ENCODE assay signal across 28 mouse cellular contexts in genomic region chr10:71082986-71083385, GRCm38 (mm10).
DNase-seq lines count a peak whose midpoint lies in the region; ATAC-seq and TF ChIP-seq lines count a peak whose summit lies in the region.
"Had no signal": no experiment of that assay in that cellular context is flagged by ENCODE, and none has a peak within 500 bp of the region (broad histone marks: within the 10 kb centered on the region; RNA-seq: fewer than 3 reads in every experiment).

No protein-coding gene starts in this region.

- H3K27me3 ChIP-seq in midbrain, embryonic 11.5 days (ENCODE audit: control insufficient read depth, insufficient read depth, low read length): no peaks in the 10 kb centered on the region
- no peaks in the 10 kb centered on the region for H3K27me3 ChIP-seq in midbrain, embryonic 15.5 days (replicated peaks)
- no peaks in the 10 kb centered on the region for H3K27me3 ChIP-seq in limb, embryonic 14.5 days (ENCODE audit: control insufficient read depth, insufficient read depth, low read length)
- H3K27me3 ChIP-seq: forebrain, embryonic 15.5 days; hindbrain, embryonic 13.5 days; midbrain, embryonic 12.5 days; neural tube, embryonic 13.5 days; stomach, embryonic 15.5 days had no signal

- no peak for TF ChIP-seq POLR2A in limb, embryonic 14.5 days (IDR thresholded peaks at IDR 0.05; ENCODE audit: borderline replicate concordance, extremely low read depth, insufficient read depth, insufficient read length)

- no peak overlapping the region for H3K4me3 ChIP-seq in midbrain, embryonic 11.5 days (ENCODE audit: low read depth, low read length)
- H3K4me3 ChIP-seq in midbrain, embryonic 15.5 days: no peak overlapping the region
- H3K4me3 ChIP-seq in limb, embryonic 14.5 days (replicated peaks; ENCODE audit: low read length): no peak overlapping the region
- H3K4me3 ChIP-seq: forebrain, embryonic 15.5 days; hindbrain, embryonic 13.5 days; midbrain, embryonic 12.5 days; neural tube, embryonic 13.5 days; stomach, embryonic 15.5 days had no signal

- WGBS in midbrain, embryonic 11.5 days: 81% methylated on average over 6 of the region's 6 CpGs
- 81% methylated on average over 6 of the region's 6 CpGs for WGBS in midbrain, embryonic 15.5 days
- 86% methylated on average over 6 of the region's 6 CpGs for WGBS in limb, embryonic 14.5 days

- no peaks in the 10 kb centered on the region for H3K9me3 ChIP-seq in midbrain, embryonic 11.5 days (ENCODE audit: control insufficient read depth, low read length)
- H3K9me3 ChIP-seq in midbrain, embryonic 15.5 days: no peaks in the 10 kb centered on the region
- H3K9me3 ChIP-seq in limb, embryonic 14.5 days (ENCODE audit: control insufficient read depth, low read length): no peaks in the 10 kb centered on the region
- H3K9me3 ChIP-seq: forebrain, embryonic 15.5 days; hindbrain, embryonic 13.5 days; midbrain, embryonic 12.5 days; neural tube, embryonic 13.5 days; stomach, embryonic 15.5 days had no signal

- no peak overlapping the region for H3K27ac ChIP-seq in midbrain, embryonic 11.5 days (ENCODE audit: low read depth, low read length)
- no peak overlapping the region for H3K27ac ChIP-seq in midbrain, embryonic 15.5 days
- H3K27ac ChIP-seq in limb, embryonic 14.5 days (replicated peaks; ENCODE audit: low read depth, low read length): 0 out of 2 replicates have a peak overlapping the region, but pooled peaks have one; percentile 6
- H3K27ac ChIP-seq: forebrain, embryonic 15.5 days; hindbrain, embryonic 13.5 days; kidney, postnatal 0 days; midbrain, embryonic 12.5 days; neural tube, embryonic 13.5 days; stomach, embryonic 15.5 days had no signal

- intact Hi-C loops in left cerebral cortex, postnatal 36 days (cut with DNase I): no loop called here

- no peak overlapping the region for H3K4me2 ChIP-seq in midbrain, embryonic 11.5 days
- no peak overlapping the region for H3K4me2 ChIP-seq in midbrain, embryonic 15.5 days
- no peak overlapping the region for H3K4me2 ChIP-seq in limb, embryonic 14.5 days (replicated peaks; ENCODE audit: low read depth, low read length, severe bottlenecking)
- H3K4me2 ChIP-seq: forebrain, embryonic 15.5 days; hindbrain, embryonic 13.5 days; liver, embryonic 11.5 days; midbrain, embryonic 12.5 days; neural tube, embryonic 13.5 days; stomach, embryonic 15.5 days had no signal

- no peaks in the 10 kb centered on the region for H3K36me3 ChIP-seq in midbrain, embryonic 11.5 days (ENCODE audit: control insufficient read depth, insufficient read depth, low read length)
- H3K36me3 ChIP-seq in midbrain, embryonic 15.5 days (replicated peaks): no peaks in the 10 kb centered on the region
- H3K36me3 ChIP-seq in limb, embryonic 14.5 days (ENCODE audit: control insufficient read depth, insufficient read depth, low read length): no peaks in the 10 kb centered on the region
- H3K36me3 ChIP-seq: forebrain, embryonic 15.5 days; hindbrain, embryonic 13.5 days; midbrain, embryonic 12.5 days; neural tube, embryonic 13.5 days; stomach, embryonic 15.5 days had no signal

- peak; percentile 15 for DNase-seq in gastrocnemius, postnatal 25 days
- no peak for DNase-seq in gastrocnemius, postnatal 4 days (ENCODE audit: low spot score in 2 of 2)
- peak; percentile 77 for DNase-seq in midbrain, embryonic 11.5 days (ENCODE audit: low spot score, missing footprints)
- DNase-seq in limb, embryonic 14.5 days (ENCODE audit: low spot score): no peak
- no peak for DNase-seq in left cerebral cortex, postnatal 36 days (ENCODE audit: low spot score in 2 of 2)
- DNase-seq in adrenal gland, postnatal 25 days: no peak
- DNase-seq: adrenal gland, postnatal 14 days; cerebellum, adult 11-12 months; cerebellum, adult 9-11 months; embryo, embryonic 11 days; gastrocnemius, postnatal 10 days; heart, postnatal 36 days; kidney, adult 8-10 months; kidney, postnatal 4 days; left cerebral cortex, postnatal 4 days; lung, postnatal 36 days; thymus, adult 2 months; thymus, postnatal 36 days had no signal

- no peak for ATAC-seq in midbrain, embryonic 11.5 days (ENCODE audit: low FRiP score)
- no peak for ATAC-seq in midbrain, embryonic 15.5 days (replicated peaks)
- no peak for ATAC-seq in limb, embryonic 14.5 days (ENCODE audit: low FRiP score, low read depth)
- ATAC-seq: CD4-positive, CD25-positive, alpha-beta regulatory T cell, adult 4 months; forebrain, embryonic 15.5 days; intestine, embryonic 16.5 days had no signal

- no peak overlapping the region for H3K9ac ChIP-seq in midbrain, embryonic 11.5 days (ENCODE audit: low read length)
- H3K9ac ChIP-seq in midbrain, embryonic 15.5 days: no peak overlapping the region
- H3K9ac ChIP-seq in limb, embryonic 14.5 days (ENCODE audit: low read depth, low read length, severe bottlenecking): no peak overlapping the region
- H3K9ac ChIP-seq: forebrain, embryonic 15.5 days; hindbrain, embryonic 13.5 days; midbrain, embryonic 12.5 days; neural tube, embryonic 13.5 days; stomach, embryonic 15.5 days had no signal

- no peaks in the 10 kb centered on the region for H3K4me1 ChIP-seq in midbrain, embryonic 11.5 days (ENCODE audit: control insufficient read depth, insufficient read depth, low read length)
- no peaks in the 10 kb centered on the region for H3K4me1 ChIP-seq in midbrain, embryonic 15.5 days
- H3K4me1 ChIP-seq in limb, embryonic 14.5 days (ENCODE audit: control insufficient read depth, insufficient read depth, low read length): peaks cover 33% of the 10 kb centered on the region
- H3K4me1 ChIP-seq: forebrain, embryonic 15.5 days; hindbrain, embryonic 13.5 days; midbrain, embryonic 12.5 days; neural tube, embryonic 13.5 days; stomach, embryonic 15.5 days had no signal

Comparison
In these comparisons a context has a peak if more than half of its experiments do, and no peak if none do; other contexts are left out.
1. DNase-seq: peak in gastrocnemius, postnatal 25 days (single experiment) and midbrain, embryonic 11.5 days (single experiment); none in gastrocnemius, postnatal 4 days (0 of 2), limb, embryonic 14.5 days (single experiment), left cerebral cortex, postnatal 36 days (0 of 2) and adrenal gland, postnatal 25 days (single experiment).